Mouse (Mus musculus) mature B cell (primary cell): ENCODE results near the gene Gm10912.
"Not testable (repeated sequence)": the region's sequence is repeated elsewhere in the genome, so short reads cannot be mapped to it uniquely, and the experiment has no call there.

ENCODE experiments used
- in situ Hi-C: fragments of 300-500 bp; cut with MboI; formaldehyde crosslinking; loops from 2 replicates; pipeline ENCODE4 v1.14.3; 2019

Gm10912 gene

GRCm38 (mm10) chr2:104068450-104068849 is 2.8 kb downstream of the Gm10912 start, which contains the start of gene Gm10799:
Gene Gm10799, minus strand, starts transcription at chr2:104068550.
- in situ Hi-C loops = not testable (repeated sequence)

- in situ Hi-C loops = no loop called here
Observed at GRCm38 (mm10) chr2:104069704-104070185, 4.1 kb downstream of the Gm10912 start, which contains the start of gene Cd59b. Gene Cd59b, plus strand, starts transcription at chr2:104069849.

- in situ Hi-C loops = not testable (repeated sequence)
Observed at GRCm38 (mm10) chr2:104078285-104078684, 12.7 kb downstream of the Gm10912 start.

GRCm38 (mm10) chr2:104081436-104082050 is 15.9 kb downstream of the Gm10912 start:
- in situ Hi-C loops = not testable (repeated sequence)

GRCm38 (mm10) chr2:104082474-104082873 is 16.8 kb downstream of the Gm10912 start:
- in situ Hi-C loops = no loop called here

GRCm38 (mm10) chr2:104084027-104084426 is 18.4 kb downstream of the Gm10912 start:
- in situ Hi-C loops = not testable (repeated sequence)

GRCm38 (mm10) chr2:104087562-104087961 is 21.9 kb downstream of the Gm10912 start:
- in situ Hi-C loops = not testable (repeated sequence)

- in situ Hi-C loops = no loop called here
Observed at GRCm38 (mm10) chr2:104093305-104093704, 27.7 kb downstream of the Gm10912 start.

GRCm38 (mm10) chr2:104095741-104096213 is 30.2 kb downstream of the Gm10912 start, which contains the start of gene Cd59a:
Gene Cd59a, plus strand, starts transcription at chr2:104095801.
- in situ Hi-C loops = no loop called here

- in situ Hi-C loops = no loop called here
Observed at GRCm38 (mm10) chr2:104096256-104096655, 30.6 kb downstream of the Gm10912 start.

GRCm38 (mm10) chr2:104096796-104097195 is 31.2 kb downstream of the Gm10912 start:
- in situ Hi-C loops = not testable (repeated sequence)

- in situ Hi-C loops = not testable (repeated sequence)
Observed at GRCm38 (mm10) chr2:104097396-104097795, 31.8 kb downstream of the Gm10912 start.

GRCm38 (mm10) chr2:104098529-104099230 is 33.1 kb downstream of the Gm10912 start:
- in situ Hi-C loops = no loop called here

- in situ Hi-C loops = no loop called here
Observed at GRCm38 (mm10) chr2:104099231-104099585, 33.6 kb downstream of the Gm10912 start.

GRCm38 (mm10) chr2:104099946-104100345 is 34.3 kb downstream of the Gm10912 start:
- in situ Hi-C loops = no loop called here

- in situ Hi-C loops = no loop called here
Observed at GRCm38 (mm10) chr2:104104800-104105199, 39.2 kb downstream of the Gm10912 start.

GRCm38 (mm10) chr2:104109021-104109420 is 43.4 kb downstream of the Gm10912 start:
- in situ Hi-C loops = not testable (repeated sequence)

GRCm38 (mm10) chr2:104109528-104109927 is 43.9 kb downstream of the Gm10912 start:
- in situ Hi-C loops = no loop called here

GRCm38 (mm10) chr2:104110031-104110430 is 44.4 kb downstream of the Gm10912 start:
- in situ Hi-C loops = no loop called here

- in situ Hi-C loops = not testable (repeated sequence)
Observed at GRCm38 (mm10) chr2:104111170-104111797, 45.7 kb downstream of the Gm10912 start.

- in situ Hi-C loops = not testable (repeated sequence)
Observed at GRCm38 (mm10) chr2:104113563-104113962, 47.9 kb downstream of the Gm10912 start.

- in situ Hi-C loops = no loop called here
Observed at GRCm38 (mm10) chr2:104114898-104115297, 49.3 kb downstream of the Gm10912 start.
